Mouse (Mus musculus) left cerebral cortex, postnatal 36 days (tissue): Measurements from ENCODE around the gene Serpina1b. TPM values are rescaled to one million over a fixed set of nuclear protein-coding genes. Genes with fewer than 3 reads are reported as not detected.
"Not testable (repeated sequence)": the region's sequence is repeated elsewhere in the genome, so short reads cannot be mapped to it uniquely, and the experiment has no call there.

ENCODE experiments used
- DNase-seq, 2 experiments: peaks; one replicate each; pipeline ENCODE4 v3.0.0; 2021 to 2022; ENCODE audit warnings: low spot score in 2 of 2, mixed read lengths in 1 of 2
- intact Hi-C: fragments of 180-260 bp; cut with DNase I; formaldehyde crosslinking; loops from one replicate; pipeline ENCODE4 v1.15.1; 2025
- total RNA-seq, 2 experiments: library from RNA; stranded (reverse); gene quantifications; 2 replicates each; pipeline ENCODE4 v1.2.3; 2021

Serpina1b gene
- total RNA-seq, 2 experiments from 2014 or later: not detected

- intact Hi-C loops: no loop called here
These were observed 124.1 kb downstream of the Serpina1b start for GRCm38 (mm10) chr12:103706113-103706512.

GRCm38 (mm10) chr12:103705547-103705946 lies 124.6 kb downstream of the Serpina1b start:
- intact Hi-C loops: no loop called here
- DNase-seq: no peak

More at GRCm38 (mm10) chr12:103706113-103706512, 124.1 kb downstream of the Serpina1b start:
- no peak for DNase-seq

- no peak for DNase-seq
These were observed 129.9 kb downstream of the Serpina1b start for GRCm38 (mm10) chr12:103700144-103700750.

GRCm38 (mm10) chr12:103695429-103695828 lies 134.7 kb downstream of the Serpina1b start, which contains the start of gene Serpina1f:
Serpina1f (minus strand) TSS chr12:103695529.
- intact Hi-C loops: no loop called here
- no peak for DNase-seq

More at GRCm38 (mm10) chr12:103700144-103700750, 129.9 kb downstream of the Serpina1b start:
- intact Hi-C loops: no loop called here

GRCm38 (mm10) chr12:103688221-103688814 lies 141.9 kb downstream of the Serpina1b start:
- no peak for DNase-seq
- intact Hi-C loops: no loop called here

GRCm38 (mm10) chr12:103687021-103687420 lies 143.2 kb downstream of the Serpina1b start:
- DNase-seq: no peak
- intact Hi-C loops: no loop called here

GRCm38 (mm10) chr12:103686050-103686449 lies 144.1 kb downstream of the Serpina1b start:
- intact Hi-C loops: no loop called here
- peak; percentile 47 to 50 for DNase-seq

GRCm38 (mm10) chr12:103685386-103685785 lies 144.8 kb downstream of the Serpina1b start:
- no peak for DNase-seq
- intact Hi-C loops: no loop called here

- intact Hi-C loops: no loop called here
These were observed 146.4 kb downstream of the Serpina1b start for GRCm38 (mm10) chr12:103683775-103684174.

GRCm38 (mm10) chr12:103681739-103682138 lies 148.4 kb downstream of the Serpina1b start:
- DNase-seq: no peak
- intact Hi-C loops: no loop called here

More at GRCm38 (mm10) chr12:103683775-103684174, 146.4 kb downstream of the Serpina1b start:
- no peak for DNase-seq

- no peak for DNase-seq
- intact Hi-C loops: no loop called here
These were observed 149.0 kb downstream of the Serpina1b start for GRCm38 (mm10) chr12:103681169-103681568.

GRCm38 (mm10) chr12:103679853-103680252 lies 150.3 kb downstream of the Serpina1b start:
- DNase-seq: not testable (repeated sequence)

More at GRCm38 (mm10) chr12:103679853-103680252, 150.3 kb downstream of the Serpina1b start:
- intact Hi-C loops: not testable (repeated sequence)

Other genes with a start within 250 kb of the Serpina1b start
- not detected for gene Serpina10, start 198.9 kb downstream of the Serpina1b start, total RNA-seq
- not detected for gene Serpina6, start 173.2 kb downstream of the Serpina1b start, total RNA-seq
- not detected for gene Serpina16, start 154.2 kb downstream of the Serpina1b start, total RNA-seq
- gene Serpina1f, start 134.8 kb downstream of the Serpina1b start, total RNA-seq: not detected
- gene Serpina1d, start 56.8 kb downstream of the Serpina1b start, total RNA-seq: not detected
- gene Serpina1a, start 33.2 kb upstream of the Serpina1b start, total RNA-seq: not detected
- not detected for gene Serpina1c, start 74.5 kb upstream of the Serpina1b start, total RNA-seq
- gene Serpina1e, start 128.6 kb upstream of the Serpina1b start, total RNA-seq: not detected
- not detected for gene Serpina11, start 159.6 kb upstream of the Serpina1b start, total RNA-seq
- 1 to 10 TPM; 2.4 to 3.2 TPM for gene Serpina9, start 183.4 kb upstream of the Serpina1b start, total RNA-seq
- not detected for gene Serpina12, start 214.1 kb upstream of the Serpina1b start, total RNA-seq